Mouse (Mus musculus): Measurements from ENCODE around the gene Lysmd4. TPM values are rescaled to one million over a fixed set of nuclear protein-coding genes. Genes with fewer than 3 reads are reported as not detected.

Gene Lysmd4
- polyA plus RNA-seq (2017; shearing (Covaris generic)), result 9.2 TPM

DNA sequence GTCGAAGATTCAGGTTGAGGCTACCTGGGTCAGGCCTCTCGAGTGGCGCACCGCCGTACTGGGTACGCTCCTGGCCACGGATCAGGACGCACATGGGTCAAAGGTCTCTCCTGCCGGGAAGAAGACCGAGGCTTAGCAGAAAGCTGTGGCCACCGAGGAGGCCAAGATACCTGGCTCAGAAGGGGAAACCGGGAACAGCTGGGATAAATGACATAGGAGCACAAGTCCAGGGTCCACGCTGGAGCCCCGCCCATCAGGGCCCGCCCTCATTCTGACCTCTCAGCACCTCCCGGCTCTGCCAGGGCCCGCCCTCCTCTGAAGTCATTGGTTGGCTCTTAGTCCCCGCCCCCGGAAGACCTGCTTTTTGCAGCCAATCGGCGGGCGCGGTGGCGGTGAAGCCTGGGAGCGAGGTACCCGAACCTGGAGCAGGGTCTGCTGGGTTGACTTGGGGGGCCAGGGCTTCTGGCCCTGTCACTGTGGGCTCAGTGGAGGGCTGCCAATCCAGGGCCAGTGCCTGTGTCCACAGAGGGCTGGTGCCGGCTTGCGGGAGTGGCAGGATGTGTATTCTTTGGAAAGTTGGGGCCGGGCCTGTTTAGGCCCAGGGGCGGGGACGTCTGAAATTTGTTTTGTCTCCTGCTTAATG is at the start of gene Lysmd4:
TSS of gene Lysmd4 (plus strand) at position 325 of the 643 bp plus-strand sequence.

Other genes starting within 250 kb of the Lysmd4 start
- 45.4 TPM for gene Mef2a, start 150.3 kb downstream of the Lysmd4 start, polyA plus RNA-seq (2017; shearing (Covaris generic))

Measured in CD4-positive, CD25-positive, alpha-beta regulatory T cell (primary cell).